Mouse (Mus musculus) bone marrow, adult 2 months (tissue): Measurements from ENCODE around the gene Sema4c.

Experiments
- CTCF ChIP-seq: fragments of 200-500 bp; IDR thresholded peaks from 2 replicates; pipeline ENCODE4 v1.5.1; 2011; ENCODE audit warnings: low read length, control low read depth; ENCODE audit not compliant: control insufficient read depth, insufficient read depth
- POLR2A ChIP-seq: fragments of 200-500 bp; IDR thresholded peaks from 2 replicates; pipeline ENCODE4 v1.6.1; 2011; ENCODE audit warnings: low read depth, mild to moderate bottlenecking, control low read depth, low read length, borderline replicate concordance; ENCODE audit not compliant: control insufficient read depth

GRCm38 (mm10) chr1:36508238-36508637 is 49.9 kb downstream of the Sema4c start:
- TF ChIP-seq CTCF (no peak), POLR2A (no peak)
